Mouse (Mus musculus) forebrain, embryonic 15.5 days (tissue): ENCODE measurements around the gene Gdpd3. TPM values are rescaled to one million over a fixed set of nuclear protein-coding genes. Genes with fewer than 3 reads are reported as not detected.
"Not testable (repeated sequence)": the region's sequence is repeated elsewhere in the genome, so short reads cannot be mapped to it uniquely, and the experiment has no call there.

ENCODE experiments used
- ATAC-seq: fragments of 200-750 bp; cut with Nextera tagmentation; replicated peaks from 2 replicates; pipeline ENCODE4 v1.8.0; 2017; ENCODE audit warnings: mild to moderate bottlenecking, moderate TSS enrichment, moderate library complexity
- H3K27ac ChIP-seq: fragments of 300-500 bp; sonication (generic); replicated peaks from 2 replicates; pipeline ENCODE4 v1.5.1; 2015; ENCODE audit warnings: mild to moderate bottlenecking, inconsistent platforms
- H3K27me3 ChIP-seq: fragments of 300-500 bp; sonication (generic); 2 replicates; pipeline ENCODE4 v1.6.1; 2015; ENCODE audit warnings: inconsistent platforms
- H3K36me3 ChIP-seq: fragments of 300-500 bp; sonication (generic); 2 replicates; pipeline ENCODE4 v1.6.1; 2015; ENCODE audit warnings: mild to moderate bottlenecking, inconsistent platforms
- H3K4me1 ChIP-seq: fragments of 300-500 bp; sonication (generic); 2 replicates; pipeline ENCODE4 v1.6.1; 2015; ENCODE audit warnings: inconsistent platforms
- H3K4me2 ChIP-seq: fragments of 300-500 bp; sonication (generic); replicated peaks from 2 replicates; pipeline ENCODE4 v1.6.1; 2015; ENCODE audit warnings: mild to moderate bottlenecking, inconsistent platforms
- H3K4me3 ChIP-seq: fragments of 300-500 bp; sonication (generic); 2 replicates; pipeline ENCODE4 v1.5.1; 2015; ENCODE audit warnings: mild to moderate bottlenecking, inconsistent platforms
- H3K9ac ChIP-seq: fragments of 300-500 bp; sonication (generic); replicated peaks from 2 replicates; pipeline ENCODE4 v1.6.1; 2015; ENCODE audit warnings: mild to moderate bottlenecking, inconsistent platforms
- H3K9me3 ChIP-seq: fragments of 300-500 bp; sonication (generic); 2 replicates; pipeline ENCODE4 v1.6.1; 2016; ENCODE audit warnings: inconsistent platforms
- WGBS: fragments of 180-500 bp; shearing (Covaris S2); methylation state at CpG from one replicate; pipeline ENCODE4 v1.1.7; 2015; ENCODE audit warnings: mixed read lengths; 5-methylcytosine and 5-hydroxymethylcytosine counted together
- polyA plus RNA-seq: library from polyadenylated mRNA; unstranded; fragments of >200 nt; fragmentation: Nextera tagmentation; extraction: Ambion mirVana; gene quantifications from 2 replicates; pipeline ENCODE4 v1.2.1, GENCODE M21; 2015

Gene Gdpd3
- 1.5 and 1.7 TPM in 2 replicates for polyA plus RNA-seq

- Histone ChIP-seq H3K9ac (no peak within 1 kb of the TSS), H3K9me3 (no peaks in the 10 kb centered on the region), H3K27ac (no peak within 1 kb of the TSS), H3K27me3 (no peaks in the 10 kb centered on the region), H3K4me2 (no peak within 1 kb of the TSS), H3K36me3 (peaks cover 76% of the 10 kb centered on the region), H3K4me3 (no peak within 1 kb of the TSS), H3K4me1 (peaks cover 25% of the 10 kb centered on the region)
- WGBS = 94% methylated on average over 16 of the region's 16 CpGs
- ATAC-seq = no peak
Measured at GRCm38 (mm10) chr7:126766201-126766600, at the start of gene Gdpd3. Gdpd3 (plus strand) TSS chr7:126766334.

GRCm38 (mm10) chr7:126717566-126717965 lies 48.6 kb upstream of the Gdpd3 start:
- Histone ChIP-seq H3K27me3 (no peaks in the 10 kb centered on the region), H3K4me3 (no peak overlapping the region), H3K27ac (no peak overlapping the region), H3K9me3 (no peaks in the 10 kb centered on the region), H3K4me1 (no peaks in the 10 kb centered on the region), H3K4me2 (no peak overlapping the region), H3K36me3 (no peaks in the 10 kb centered on the region), H3K9ac (no peak overlapping the region)
- 95% methylated on average over 3 of the region's 3 CpGs for WGBS
- no peak for ATAC-seq

- Histone ChIP-seq H3K4me3 (no peak overlapping the region), H3K27me3 (no peaks in the 10 kb centered on the region), H3K9me3 (no peaks in the 10 kb centered on the region), H3K4me2 (no peak overlapping the region), H3K27ac (no peak overlapping the region), H3K4me1 (no peaks in the 10 kb centered on the region), H3K36me3 (no peaks in the 10 kb centered on the region), H3K9ac (no peak overlapping the region)
- 96% methylated on average over 5 of the region's 5 CpGs for WGBS
- no peak for ATAC-seq
Measured at GRCm38 (mm10) chr7:126718787-126719337, 47.3 kb upstream of the Gdpd3 start.

GRCm38 (mm10) chr7:126721635-126722034 lies 44.5 kb upstream of the Gdpd3 start:
- Histone ChIP-seq H3K36me3 (no peaks in the 10 kb centered on the region), H3K27me3 (no peaks in the 10 kb centered on the region), H3K27ac (no peak overlapping the region), H3K4me2 (no peak overlapping the region), H3K9me3 (no peaks in the 10 kb centered on the region), H3K9ac (no peak overlapping the region), H3K4me1 (no peaks in the 10 kb centered on the region), H3K4me3 (no peak overlapping the region)
- no peak for ATAC-seq
- 93% methylated on average over 13 of the region's 13 CpGs for WGBS

- Histone ChIP-seq H3K27me3 (no peaks in the 10 kb centered on the region), H3K4me3 (no peak overlapping the region), H3K9me3 (no peaks in the 10 kb centered on the region), H3K27ac (no peak overlapping the region), H3K36me3 (no peaks in the 10 kb centered on the region), H3K4me1 (no peaks in the 10 kb centered on the region), H3K9ac (no peak overlapping the region), H3K4me2 (no peak overlapping the region)
- 83% methylated on average over 3 of the region's 3 CpGs for WGBS
- ATAC-seq = no peak
Measured at GRCm38 (mm10) chr7:126725077-126725476, 41.1 kb upstream of the Gdpd3 start.

- 90% methylated on average over 5 of the region's 5 CpGs for WGBS
- Histone ChIP-seq H3K27me3 (no peaks in the 10 kb centered on the region), H3K9ac (no peak overlapping the region), H3K9me3 (no peaks in the 10 kb centered on the region), H3K4me2 (no peak overlapping the region), H3K27ac (no peak overlapping the region), H3K4me3 (no peak overlapping the region), H3K36me3 (no peaks in the 10 kb centered on the region), H3K4me1 (no peaks in the 10 kb centered on the region)
- no peak for ATAC-seq
Measured at GRCm38 (mm10) chr7:126725667-126726066, 40.5 kb upstream of the Gdpd3 start.

- not testable (repeated sequence) for H3K4me2 ChIP-seq, H3K9me3 ChIP-seq, H3K4me1 ChIP-seq, H3K9ac ChIP-seq, ATAC-seq, H3K27ac ChIP-seq, H3K36me3 ChIP-seq, H3K4me3 ChIP-seq, H3K27me3 ChIP-seq
- 89% methylated on average over 4 of the region's 4 CpGs for WGBS
Measured at GRCm38 (mm10) chr7:126730256-126730789, 35.8 kb upstream of the Gdpd3 start.

- H3K4me3 ChIP-seq = no peak overlapping the region
- 90% methylated on average over 8 of the region's 8 CpGs for WGBS
- ATAC-seq = no peak
- no peaks in the 10 kb centered on the region for H3K36me3 ChIP-seq
- H3K9me3 ChIP-seq = no peaks in the 10 kb centered on the region
- H3K27me3 ChIP-seq = no peaks in the 10 kb centered on the region
- H3K9ac ChIP-seq = no peak overlapping the region
- no peak overlapping the region for H3K4me2 ChIP-seq
- H3K4me1 ChIP-seq = 0 out of 2 replicates have a peak, but pooled peaks cover 7% of the 10 kb centered on the region
- H3K27ac ChIP-seq = no peak overlapping the region
Measured at GRCm38 (mm10) chr7:126736122-126736521, 30.0 kb upstream of the Gdpd3 start.

- no peak overlapping the region for H3K4me3 ChIP-seq
- H3K9me3 ChIP-seq = no peaks in the 10 kb centered on the region
- H3K27me3 ChIP-seq = no peaks in the 10 kb centered on the region
- H3K27ac ChIP-seq = no peak overlapping the region
- 81% methylated on average over 17 of the region's 17 CpGs for WGBS
- H3K4me2 ChIP-seq = no peak overlapping the region
- no peaks in the 10 kb centered on the region for H3K36me3 ChIP-seq
- no peak for ATAC-seq
- H3K9ac ChIP-seq = no peak overlapping the region
- 0 out of 2 replicates have a peak, but pooled peaks cover 7% of the 10 kb centered on the region for H3K4me1 ChIP-seq
Measured at GRCm38 (mm10) chr7:126739551-126739950, 26.6 kb upstream of the Gdpd3 start.

- Histone ChIP-seq H3K4me2 (no peak overlapping the region), H3K9me3 (no peaks in the 10 kb centered on the region), H3K27me3 (no peaks in the 10 kb centered on the region), H3K27ac (no peak overlapping the region), H3K4me3 (no peak overlapping the region), H3K36me3 (no peaks in the 10 kb centered on the region), H3K4me1 (0 out of 2 replicates have a peak, but pooled peaks cover 7% of the 10 kb centered on the region), H3K9ac (no peak overlapping the region)
- WGBS = 72% methylated on average over 13 of the region's 13 CpGs
- ATAC-seq = no peak
Measured at GRCm38 (mm10) chr7:126740132-126740735, 25.9 kb upstream of the Gdpd3 start.

GRCm38 (mm10) chr7:126740977-126741376 lies 25.2 kb upstream of the Gdpd3 start:
- Histone ChIP-seq H3K9me3 (no peaks in the 10 kb centered on the region), H3K36me3 (no peaks in the 10 kb centered on the region), H3K27me3 (no peaks in the 10 kb centered on the region), H3K4me3 (no peak overlapping the region), H3K4me1 (0 out of 2 replicates have a peak, but pooled peaks cover 7% of the 10 kb centered on the region), H3K27ac (no peak overlapping the region), H3K9ac (no peak overlapping the region), H3K4me2 (no peak overlapping the region)
- no peak for ATAC-seq
- 84% methylated on average over 5 of the region's 5 CpGs for WGBS

GRCm38 (mm10) chr7:126741452-126741851 lies 24.7 kb upstream of the Gdpd3 start:
- Histone ChIP-seq H3K4me3 (no peak overlapping the region), H3K27ac (no peak overlapping the region), H3K4me1 (0 out of 2 replicates have a peak, but pooled peaks cover 7% of the 10 kb centered on the region), H3K36me3 (no peaks in the 10 kb centered on the region), H3K9ac (no peak overlapping the region), H3K9me3 (no peaks in the 10 kb centered on the region), H3K27me3 (no peaks in the 10 kb centered on the region), H3K4me2 (no peak overlapping the region)
- 87% methylated on average over 5 of the region's 5 CpGs for WGBS
- ATAC-seq = no peak
